Mouse (Mus musculus): ENCODE data around the gene Cacna2d2. TPM values are rescaled to one million over a fixed set of nuclear protein-coding genes. Genes with fewer than 3 reads are reported as not detected.
A peak's percentile ranks its signal among the peaks of the same experiment; 100 is the strongest.

Cacna2d2 gene
- polyA plus RNA-seq, 1 experiment from 2014 or later, result 0.18 TPM

- WGBS, result 68% methylated on average over 6 of the region's 6 CpGs
- ATAC-seq (replicated peaks; ENCODE audit: low FRiP score) (no peak), DNase-seq (ENCODE audit: low spot score) (no peak)
- Histone ChIP-seq H3K9me3 (ENCODE audit: control insufficient read depth, low read length) (no peaks in the 10 kb centered on the region), H3K36me3 (ENCODE audit: control insufficient read depth, insufficient read depth, low read length) (no peaks in the 10 kb centered on the region), H3K4me3 (ENCODE audit: low read depth, low read length) (no peak overlapping the region), H3K27me3 (replicated peaks; ENCODE audit: control insufficient read depth, insufficient read depth, low read length) (0 out of 2 replicates have a peak, but pooled peaks cover 5% of the 10 kb centered on the region), H3K9ac (ENCODE audit: low read depth, low read length) (no peak overlapping the region), H3K4me1 (replicated peaks; ENCODE audit: control insufficient read depth, insufficient read depth, low read length) (peaks cover 5% of the 10 kb centered on the region; the same call in 1 of the 2 replicates), H3K27ac (ENCODE audit: low read depth, low read length) (no peak overlapping the region), H3K4me2 (0 out of 2 replicates have a peak overlapping the region, but pooled peaks have one; percentile 13)
Measured at GRCm38 (mm10) chr9:107486507-107487225, 87.3 kb downstream of the Cacna2d2 start.

- Histone ChIP-seq H3K27ac (ENCODE audit: low read depth, low read length) (peak overlapping the region; percentile 52; the same call in 1 of the 2 replicates), H3K4me3 (ENCODE audit: low read depth, low read length) (peak overlapping the region; percentile 47), H3K9ac (ENCODE audit: low read depth, low read length) (peak overlapping the region; percentile 52), H3K9me3 (ENCODE audit: control insufficient read depth, low read length) (no peaks in the 10 kb centered on the region), H3K4me1 (replicated peaks; ENCODE audit: control insufficient read depth, insufficient read depth, low read length) (peaks cover 16% of the 10 kb centered on the region; the same call in 1 of the 2 replicates), H3K27me3 (replicated peaks; ENCODE audit: control insufficient read depth, insufficient read depth, low read length) (no peaks in the 10 kb centered on the region), H3K36me3 (ENCODE audit: control insufficient read depth, insufficient read depth, low read length) (no peaks in the 10 kb centered on the region), H3K4me2 (peak overlapping the region; percentile 61)
- no peak for DNase-seq (ENCODE audit: low spot score)
- 0 out of 2 replicates have a peak, but pooled peaks have one; percentile 42 for ATAC-seq (replicated peaks; ENCODE audit: low FRiP score)
- WGBS, result 60% methylated on average over 8 of the region's 8 CpGs
Measured at GRCm38 (mm10) chr9:107490146-107490545, 90.7 kb downstream of the Cacna2d2 start.

- peaks cover 16% of the 10 kb centered on the region; the same call in 1 of the 2 replicates for H3K4me1 ChIP-seq (replicated peaks; ENCODE audit: control insufficient read depth, insufficient read depth, low read length)
- peak overlapping the region; percentile 52; the same call in 1 of the 2 replicates for H3K27ac ChIP-seq (ENCODE audit: low read depth, low read length)
- DNase-seq (ENCODE audit: low spot score) (no peak), ATAC-seq (replicated peaks; ENCODE audit: low FRiP score) (peak; percentile 70)
- peak overlapping the region; percentile 61 for H3K4me2 ChIP-seq
- H3K9ac ChIP-seq (ENCODE audit: low read depth, low read length), result peak overlapping the region; percentile 52
- H3K27me3 ChIP-seq (replicated peaks; ENCODE audit: control insufficient read depth, insufficient read depth, low read length), result no peaks in the 10 kb centered on the region
- H3K9me3 ChIP-seq (ENCODE audit: control insufficient read depth, low read length), result no peaks in the 10 kb centered on the region
- peak overlapping the region; percentile 47 for H3K4me3 ChIP-seq (ENCODE audit: low read depth, low read length)
- no peaks in the 10 kb centered on the region for H3K36me3 ChIP-seq (ENCODE audit: control insufficient read depth, insufficient read depth, low read length)
- 35% methylated on average over 6 of the region's 6 CpGs for WGBS
Measured at GRCm38 (mm10) chr9:107490625-107491024, 91.2 kb downstream of the Cacna2d2 start.

- no peak overlapping the region for H3K4me3 ChIP-seq (ENCODE audit: low read depth, low read length)
- H3K27ac ChIP-seq (ENCODE audit: low read depth, low read length), result no peak overlapping the region
- H3K4me1 ChIP-seq (replicated peaks; ENCODE audit: control insufficient read depth, insufficient read depth, low read length), result peaks cover 24% of the 10 kb centered on the region
- ATAC-seq (replicated peaks; ENCODE audit: low FRiP score) (no peak), DNase-seq (ENCODE audit: low spot score) (no peak)
- no peak overlapping the region for H3K4me2 ChIP-seq
- no peak overlapping the region for H3K9ac ChIP-seq (ENCODE audit: low read depth, low read length)
- H3K9me3 ChIP-seq (ENCODE audit: control insufficient read depth, low read length), result no peaks in the 10 kb centered on the region
- no peaks in the 10 kb centered on the region for H3K27me3 ChIP-seq (replicated peaks; ENCODE audit: control insufficient read depth, insufficient read depth, low read length)
- 46% methylated on average over 1 of the region's 1 CpGs for WGBS
- no peaks in the 10 kb centered on the region for H3K36me3 ChIP-seq (ENCODE audit: control insufficient read depth, insufficient read depth, low read length)
Measured at GRCm38 (mm10) chr9:107493511-107493910, 94.1 kb downstream of the Cacna2d2 start.

GRCm38 (mm10) chr9:107494238-107494637 lies 94.8 kb downstream of the Cacna2d2 start:
- ATAC-seq (replicated peaks; ENCODE audit: low FRiP score) (no peak), DNase-seq (ENCODE audit: low spot score) (no peak)
- WGBS, result 83% methylated on average over 12 of the region's 12 CpGs
- Histone ChIP-seq H3K27me3 (replicated peaks; ENCODE audit: control insufficient read depth, insufficient read depth, low read length) (no peaks in the 10 kb centered on the region), H3K4me1 (replicated peaks; ENCODE audit: control insufficient read depth, insufficient read depth, low read length) (peaks cover 24% of the 10 kb centered on the region), H3K9ac (ENCODE audit: low read depth, low read length) (no peak overlapping the region), H3K4me2 (no peak overlapping the region), H3K27ac (ENCODE audit: low read depth, low read length) (no peak overlapping the region), H3K9me3 (ENCODE audit: control insufficient read depth, low read length) (no peaks in the 10 kb centered on the region), H3K4me3 (ENCODE audit: low read depth, low read length) (no peak overlapping the region), H3K36me3 (ENCODE audit: control insufficient read depth, insufficient read depth, low read length) (no peaks in the 10 kb centered on the region)

- no peaks in the 10 kb centered on the region for H3K36me3 ChIP-seq (ENCODE audit: control insufficient read depth, insufficient read depth, low read length)
- peaks cover 20% of the 10 kb centered on the region for H3K4me1 ChIP-seq (replicated peaks; ENCODE audit: control insufficient read depth, insufficient read depth, low read length)
- no peaks in the 10 kb centered on the region for H3K27me3 ChIP-seq (replicated peaks; ENCODE audit: control insufficient read depth, insufficient read depth, low read length)
- H3K4me3 ChIP-seq (ENCODE audit: low read depth, low read length), result no peak overlapping the region
- H3K9me3 ChIP-seq (ENCODE audit: control insufficient read depth, low read length), result no peaks in the 10 kb centered on the region
- 56% methylated on average over 3 of the region's 3 CpGs for WGBS
- H3K4me2 ChIP-seq, result peak overlapping the region; percentile 47
- no peak overlapping the region for H3K9ac ChIP-seq (ENCODE audit: low read depth, low read length)
- no peak for DNase-seq (ENCODE audit: low spot score)
- peak; percentile 73 for ATAC-seq (replicated peaks; ENCODE audit: low FRiP score)
- H3K27ac ChIP-seq (ENCODE audit: low read depth, low read length), result no peak overlapping the region
Measured at GRCm38 (mm10) chr9:107496359-107496758, 96.9 kb downstream of the Cacna2d2 start.

GRCm38 (mm10) chr9:107500708-107501286 lies 101.4 kb downstream of the Cacna2d2 start:
- H3K36me3 ChIP-seq (ENCODE audit: control insufficient read depth, insufficient read depth, low read length), result no peaks in the 10 kb centered on the region
- 81% methylated on average over 3 of the region's 3 CpGs for WGBS

GRCm38 (mm10) chr9:107502131-107502846 lies 102.9 kb downstream of the Cacna2d2 start:
- H3K4me3 ChIP-seq (ENCODE audit: low read depth, low read length), result no peak overlapping the region
- ATAC-seq (replicated peaks; ENCODE audit: low FRiP score) (no peak), DNase-seq (ENCODE audit: low spot score) (no peak)
- H3K4me1 ChIP-seq (replicated peaks; ENCODE audit: control insufficient read depth, insufficient read depth, low read length), result no peaks in the 10 kb centered on the region
- H3K9ac ChIP-seq (ENCODE audit: low read depth, low read length), result no peak overlapping the region
- no peaks in the 10 kb centered on the region for H3K9me3 ChIP-seq (ENCODE audit: control insufficient read depth, low read length)
- no peak overlapping the region for H3K4me2 ChIP-seq
- H3K36me3 ChIP-seq (ENCODE audit: control insufficient read depth, insufficient read depth, low read length), result no peaks in the 10 kb centered on the region
- no peaks in the 10 kb centered on the region; the same call in 1 of the 2 replicates for H3K27me3 ChIP-seq (replicated peaks; ENCODE audit: control insufficient read depth, insufficient read depth, low read length)
- 82% methylated on average over 12 of the region's 12 CpGs for WGBS
- H3K27ac ChIP-seq (ENCODE audit: low read depth, low read length), result no peak overlapping the region

More at GRCm38 (mm10) chr9:107500708-107501286, 101.4 kb downstream of the Cacna2d2 start:
- DNase-seq (ENCODE audit: low spot score) (no peak), ATAC-seq (replicated peaks; ENCODE audit: low FRiP score) (no peak)
- H3K27ac ChIP-seq (ENCODE audit: low read depth, low read length), result no peak overlapping the region
- H3K4me3 ChIP-seq (ENCODE audit: low read depth, low read length), result no peak overlapping the region
- H3K9me3 ChIP-seq (ENCODE audit: control insufficient read depth, low read length), result no peaks in the 10 kb centered on the region
- no peak overlapping the region for H3K4me2 ChIP-seq
- no peak overlapping the region for H3K9ac ChIP-seq (ENCODE audit: low read depth, low read length)
- H3K4me1 ChIP-seq (replicated peaks; ENCODE audit: control insufficient read depth, insufficient read depth, low read length), result peaks cover 8% of the 10 kb centered on the region
- no peaks in the 10 kb centered on the region; the same call in 1 of the 2 replicates for H3K27me3 ChIP-seq (replicated peaks; ENCODE audit: control insufficient read depth, insufficient read depth, low read length)
